ENCODE assay signal across 8 mouse cellular contexts in the genomic region with DNA sequence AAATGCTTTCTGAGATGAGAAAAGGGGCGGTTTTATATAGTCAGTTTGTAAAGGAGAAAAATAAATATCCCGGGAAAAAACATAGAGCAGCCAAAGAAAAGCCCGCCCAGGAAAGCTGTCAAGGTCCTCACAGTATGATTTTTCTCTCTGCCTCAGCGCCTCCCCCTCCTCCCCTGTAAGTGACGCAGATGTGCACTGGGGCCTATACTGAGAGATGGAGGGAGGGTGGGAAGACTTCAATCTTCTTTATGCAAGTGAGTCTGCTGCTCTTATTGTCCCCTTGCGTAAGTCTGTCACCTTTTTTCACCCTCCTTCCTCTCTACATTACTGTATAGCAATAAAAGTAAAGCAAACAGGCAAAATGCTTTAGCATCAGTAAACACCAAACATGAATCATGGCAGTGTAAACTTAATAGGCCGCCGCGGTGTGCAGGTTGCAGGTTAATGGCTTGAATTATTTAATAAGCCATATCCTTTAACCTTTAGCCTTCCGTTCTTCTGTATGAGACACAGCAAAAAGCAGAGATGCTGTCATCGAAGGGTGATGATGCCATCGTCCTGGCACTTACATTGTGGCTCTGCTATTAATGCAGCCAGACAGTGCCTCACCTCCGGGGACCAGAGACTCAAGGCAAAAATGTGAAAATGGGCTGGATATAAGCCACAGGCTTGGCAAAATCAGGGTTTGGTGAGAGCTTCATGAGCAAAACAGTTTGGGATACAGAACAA. TPM values are rescaled to one million over a fixed set of nuclear protein-coding genes. Genes with fewer than 3 reads are reported as not detected.
DNase-seq lines count a peak whose midpoint lies in the region; ATAC-seq lines count a peak whose summit lies in the region.
"Had no signal": no experiment of that assay in that cellular context is flagged by ENCODE, and none has a peak within 500 bp of the region (broad histone marks: within the 10 kb centered on the region; RNA-seq: fewer than 3 reads in every experiment).

Gene Klhl1 (minus strand): TSS at position 149 of the 729 bp plus-strand sequence.

- no peak for ATAC-seq in megakaryocyte, adult 5-6 weeks (ENCODE audit: poor library complexity, severe bottlenecking)
- peak; percentile 88 for ATAC-seq in forebrain, embryonic 13.5 days
- no peak for ATAC-seq in limb, embryonic 12.5 days (ENCODE audit: insufficient number of reproducible peaks, insufficient read depth, low FRiP score, low TSS enrichment, low read depth)

- peaks cover 16% of the 10 kb centered on the region for H3K4me1 ChIP-seq in megakaryocyte, embryonic 14.5 days
- peaks cover 12% of the 10 kb centered on the region for H3K4me1 ChIP-seq in forebrain, embryonic 13.5 days
- H3K4me1 ChIP-seq in limb, embryonic 12.5 days (replicated peaks): peaks cover 9% of the 10 kb centered on the region; the same call in 1 of the 2 replicates

- H3K4me2 ChIP-seq in forebrain, embryonic 13.5 days: peak within 1 kb of the TSS; percentile 98
- peak within 1 kb of the TSS; percentile 92 for H3K4me2 ChIP-seq in limb, embryonic 12.5 days

- H3K9ac ChIP-seq in forebrain, embryonic 13.5 days: peak within 1 kb of the TSS; percentile 75
- H3K9ac ChIP-seq in limb, embryonic 12.5 days (replicated peaks): peak within 1 kb of the TSS; percentile 53

- H3K27me3 ChIP-seq in megakaryocyte, embryonic 14.5 days (replicated peaks): peaks cover 21% of the 10 kb centered on the region
- 0 out of 2 replicates have a peak, but pooled peaks cover 3% of the 10 kb centered on the region for H3K27me3 ChIP-seq in forebrain, embryonic 13.5 days
- peaks cover 30% of the 10 kb centered on the region for H3K27me3 ChIP-seq in limb, embryonic 12.5 days

- H3K36me3 ChIP-seq in megakaryocyte, embryonic 14.5 days (replicated peaks; ENCODE audit: low read length): no peaks in the 10 kb centered on the region
- no peaks in the 10 kb centered on the region for H3K36me3 ChIP-seq in forebrain, embryonic 13.5 days (ENCODE audit: poor library complexity, severe bottlenecking)
- H3K36me3 ChIP-seq in limb, embryonic 12.5 days: no peaks in the 10 kb centered on the region

- no peaks in the 10 kb centered on the region for H3K9me3 ChIP-seq in megakaryocyte, embryonic 14.5 days
- no peaks in the 10 kb centered on the region for H3K9me3 ChIP-seq in forebrain, embryonic 13.5 days (replicated peaks)
- H3K9me3 ChIP-seq in limb, embryonic 12.5 days: no peaks in the 10 kb centered on the region

- no peak within 1 kb of the TSS; the same call in 1 of the 2 replicates for H3K27ac ChIP-seq in forebrain, embryonic 13.5 days
- H3K27ac ChIP-seq in limb, embryonic 12.5 days: no peak within 1 kb of the TSS
- H3K27ac ChIP-seq: macrophage had no signal

- WGBS in forebrain, embryonic 13.5 days: 42% methylated on average over 13 of the region's 13 CpGs
- 47% methylated on average over 13 of the region's 13 CpGs for WGBS in limb, embryonic 12.5 days

- peak; percentile 9 to 37 for DNase-seq in right cerebral cortex, postnatal 36 days (ENCODE audit: low spot score in 2 of 2)
- DNase-seq in urinary bladder, postnatal 14 days (ENCODE audit: low spot score): no peak
- no peak for DNase-seq in spleen, postnatal 36 days (ENCODE audit: low spot score in 2 of 2)

- H3K4me3 ChIP-seq in megakaryocyte, embryonic 14.5 days (replicated peaks): peak within 1 kb of the TSS; percentile 87
- H3K4me3 ChIP-seq in forebrain, embryonic 13.5 days: peak within 1 kb of the TSS; percentile 62
- H3K4me3 ChIP-seq in limb, embryonic 12.5 days (replicated peaks): peak within 1 kb of the TSS; percentile 52

RNA-seq across cellular contexts. Expression of gene Klhl1, which starts in this region (rescaled TPM):
- polyA plus RNA-seq in megakaryocyte, embryonic 14.5 days (2012; ENCODE audit: insufficient read depth, low replicate concordance): not detected in 2 replicates
- total RNA-seq in megakaryocyte, adult 5-6 weeks (2015): not detected in 2 replicates
- not detected in 2 replicates for total RNA-seq in megakaryocyte, adult 5-6 weeks (2017)
- 0.98 and 1.5 TPM in 2 replicates for polyA plus RNA-seq in forebrain, embryonic 13.5 days (2015; fragmentation: Nextera tagmentation; extraction: Ambion mirVana)
- polyA plus RNA-seq in limb, embryonic 12.5 days (2016; fragmentation: Nextera tagmentation; extraction: Ambion mirVana): 0.03 and 0.06 TPM in 2 replicates
- polyA plus RNA-seq: macrophage had no signal

Comparison
In these comparisons a context has a peak if more than half of its experiments do, and no peak if none do; other contexts are left out.
1. DNase-seq: peak in right cerebral cortex, postnatal 36 days (2 of 2); none in urinary bladder, postnatal 14 days (single experiment) and spleen, postnatal 36 days (0 of 2).
2. Peak in every context shown above with its lines, with median percentiles within 50 percentile points of each other: H3K4me3 ChIP-seq.